Mouse (Mus musculus) embryonic fibroblast, embryonic 13.5 days (primary cell): ENCODE measurements around the gene Fam49a.

Source experiments
- CTCF ChIP-seq: IDR thresholded peaks from 2 replicates; pipeline ENCODE4 v1.5.1; 2011; ENCODE audit warnings: mild to moderate bottlenecking, control low read depth, low read length, moderate library complexity, borderline replicate concordance; ENCODE audit not compliant: insufficient read depth
- POLR2A ChIP-seq: IDR thresholded peaks from 2 replicates; pipeline ENCODE4 v1.6.1; 2011; ENCODE audit warnings: low read depth, mild to moderate bottlenecking, control low read depth, low read length, moderate library complexity

GRCm38 (mm10) chr12:12405491-12406110 is 143.7 kb downstream of the Fam49a start:
- TF ChIP-seq POLR2A (no peak), CTCF (no peak)
